Mouse (Mus musculus) ES-E14 (cell line): Measurements from ENCODE around the gene Crybg2. TPM values are rescaled to one million over a fixed set of nuclear protein-coding genes. Genes with fewer than 3 reads are reported as not detected.
A peak's percentile ranks its signal among the peaks of the same experiment; 100 is the strongest.

Experiments used
- DNase-seq: peaks from one replicate; pipeline ENCODE4 v3.0.0-alpha.2; 2013; ENCODE audit warnings: low read depth, low spot score
- H3K27ac ChIP-seq: 2 replicates; pipeline ENCODE4 v1.5.1; 2012; ENCODE audit warnings: low read depth, mild to moderate bottlenecking, low read length, moderate library complexity, mixed read lengths; ENCODE audit not compliant: poor library complexity, insufficient read depth, severe bottlenecking
- H3K36me3 ChIP-seq: 2 replicates; pipeline ENCODE4 v1.6.1; 2012; ENCODE audit warnings: mild to moderate bottlenecking, low read length, moderate library complexity, mixed read lengths; ENCODE audit not compliant: control insufficient read depth, poor library complexity, insufficient read depth, severe bottlenecking
- H3K4me1 ChIP-seq, 2 experiments: fragments of 150-350 bp in 1 of 2; sonication (generic) in 1 of 2; 2 replicates each; pipeline ENCODE4 v1.6.1; 2012; ENCODE audit warnings: low read length in 2 of 2, mild to moderate bottlenecking in 1 of 2, mixed read lengths in 1 of 2; ENCODE audit not compliant: control insufficient read depth in 2 of 2, insufficient read depth in 2 of 2, poor library complexity in 1 of 2
- H3K4me3 ChIP-seq, 2 experiments: fragments of 150-350 bp in 1 of 2; sonication (generic) in 1 of 2; 2 replicates each; pipeline ENCODE4 v1.5.1; 2012; ENCODE audit warnings: low read length in 2 of 2, low read depth in 1 of 2, mild to moderate bottlenecking in 1 of 2, mixed read lengths in 1 of 2; ENCODE audit not compliant: insufficient read depth in 1 of 2, poor library complexity in 1 of 2, severe bottlenecking in 1 of 2
- H3K9ac ChIP-seq: 2 replicates; pipeline ENCODE4 v1.6.1; 2012; ENCODE audit warnings: low read depth, mild to moderate bottlenecking, low read length, mixed read lengths; ENCODE audit not compliant: poor library complexity, insufficient read depth, severe bottlenecking
- H3K9me3 ChIP-seq: fragments of 150-350 bp; sonication (generic); 2 replicates; pipeline ENCODE4 v1.6.1; 2012; ENCODE audit warnings: low read depth, mild to moderate bottlenecking, low read length; ENCODE audit not compliant: control insufficient read depth, insufficient read depth
- CHD2 ChIP-seq: IDR thresholded peaks from 2 replicates; pipeline ENCODE4 v1.6.1; 2014; ENCODE audit warnings: mild to moderate bottlenecking, low read depth, low read length, inconsistent platforms
- HCFC1 ChIP-seq: IDR thresholded peaks from 2 replicates; pipeline ENCODE4 v1.6.1; 2012; ENCODE audit warnings: low read length, inconsistent platforms, borderline replicate concordance; ENCODE audit not compliant: insufficient read depth
- MAFK ChIP-seq: IDR thresholded peaks from 2 replicates; pipeline ENCODE4 v1.6.1; 2014; ENCODE audit warnings: mild to moderate bottlenecking, low read depth, low read length, inconsistent platforms; ENCODE audit not compliant: insufficient read depth
- ZC3H11A ChIP-seq: IDR thresholded peaks from 2 replicates; pipeline ENCODE4 v1.6.1; 2012; ENCODE audit warnings: low read depth, mild to moderate bottlenecking, inconsistent platforms, low read length, borderline replicate concordance
- ZNF384 ChIP-seq: IDR thresholded peaks from 2 replicates; pipeline ENCODE4 v1.6.1; 2012; ENCODE audit warnings: low read depth, low read length, inconsistent platforms
- in situ Hi-C, 2 experiments: fragments of 600-800 bp; cut with MboI; formaldehyde crosslinking; loops; one replicate each; pipeline ENCODE4 v1.15.1; 2025; ENCODE audit warnings: low sequenced_read_pairs in 2 of 2, inconsistent platforms in 1 of 2; ENCODE audit not compliant: unreplicated experiment in 2 of 2
- total RNA-seq: library from RNA; depleted of rRNA; stranded (reverse); fragments of 300-350 nt; gene quantifications from 2 replicates; pipeline ENCODE4 v1.2.3, GENCODE M21; 2012

Gene Crybg2
- total RNA-seq, 1 experiment: 12.6 TPM

DNA sequence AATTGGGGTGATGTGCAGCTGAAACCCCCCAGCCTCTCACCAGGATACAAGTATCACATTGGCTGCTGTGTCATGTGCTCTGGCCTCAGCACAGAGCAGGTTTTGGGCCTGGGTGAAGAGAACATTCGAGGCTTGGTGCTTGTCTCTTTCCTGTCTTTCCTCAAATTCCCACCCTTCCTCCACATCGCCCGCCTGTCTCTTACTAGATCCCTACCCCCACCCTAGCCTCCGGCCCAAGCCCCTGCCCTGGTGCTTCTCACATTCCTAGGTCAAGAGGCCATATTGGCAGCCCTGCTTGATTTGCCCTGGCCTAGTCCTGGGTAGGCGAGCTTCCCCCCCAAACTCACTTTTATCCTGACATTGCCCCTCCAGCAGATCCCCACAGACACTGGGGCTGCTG is 58.4 kb downstream of the Crybg2 start:
- in situ Hi-C loops: no loop called here
- TF ChIP-seq MAFK: no peak
- no peak for TF ChIP-seq HCFC1
- no peak for TF ChIP-seq CHD2
- Histone ChIP-seq H3K9ac (peak overlapping the region; percentile 92), H3K4me1 (peaks cover 22 to 57% of the 10 kb centered on the region in 2 experiments), H3K9me3 (no peaks in the 10 kb centered on the region), H3K36me3 (no peaks in the 10 kb centered on the region), H3K27ac (peak overlapping the region; percentile 95), H3K4me3 (peak overlapping the region; percentile 35 to 63)
- no peak for DNase-seq

DNA sequence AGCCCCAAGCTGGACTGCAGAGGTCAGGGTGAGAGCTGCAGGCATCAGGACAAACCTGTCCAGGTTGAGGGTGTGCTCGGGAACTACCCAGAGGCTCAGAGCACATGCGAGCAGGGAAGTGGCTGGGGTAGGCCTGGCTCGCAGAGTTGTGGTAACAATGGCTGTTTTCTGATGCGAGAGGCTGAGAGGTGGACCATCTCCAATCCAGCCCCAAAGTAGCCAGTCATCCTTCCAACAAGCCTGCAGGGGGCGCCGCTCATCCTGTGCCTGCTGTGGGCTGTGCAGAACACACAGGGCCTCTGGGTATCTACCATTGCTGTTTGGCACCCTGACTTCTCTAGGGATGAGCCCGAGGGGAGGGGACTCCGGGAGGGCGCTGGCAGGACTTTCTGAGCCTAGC is 59.0 kb downstream of the Crybg2 start:
- in situ Hi-C loops: no loop called here
- Histone ChIP-seq H3K4me3 (peak overlapping the region; percentile 17 to 63; a peak in 3 of 4 replicates), H3K9me3 (no peaks in the 10 kb centered on the region), H3K36me3 (no peaks in the 10 kb centered on the region), H3K9ac (peak overlapping the region; percentile 92), H3K4me1 (peaks cover 21 to 53% of the 10 kb centered on the region in 2 experiments), H3K27ac (peak overlapping the region; percentile 95)
- TF ChIP-seq CHD2 (no peak), HCFC1 (no peak), MAFK (no peak), ZNF384 (no peak), ZC3H11A (no peak)
- peak; percentile 85 for DNase-seq

DNA sequence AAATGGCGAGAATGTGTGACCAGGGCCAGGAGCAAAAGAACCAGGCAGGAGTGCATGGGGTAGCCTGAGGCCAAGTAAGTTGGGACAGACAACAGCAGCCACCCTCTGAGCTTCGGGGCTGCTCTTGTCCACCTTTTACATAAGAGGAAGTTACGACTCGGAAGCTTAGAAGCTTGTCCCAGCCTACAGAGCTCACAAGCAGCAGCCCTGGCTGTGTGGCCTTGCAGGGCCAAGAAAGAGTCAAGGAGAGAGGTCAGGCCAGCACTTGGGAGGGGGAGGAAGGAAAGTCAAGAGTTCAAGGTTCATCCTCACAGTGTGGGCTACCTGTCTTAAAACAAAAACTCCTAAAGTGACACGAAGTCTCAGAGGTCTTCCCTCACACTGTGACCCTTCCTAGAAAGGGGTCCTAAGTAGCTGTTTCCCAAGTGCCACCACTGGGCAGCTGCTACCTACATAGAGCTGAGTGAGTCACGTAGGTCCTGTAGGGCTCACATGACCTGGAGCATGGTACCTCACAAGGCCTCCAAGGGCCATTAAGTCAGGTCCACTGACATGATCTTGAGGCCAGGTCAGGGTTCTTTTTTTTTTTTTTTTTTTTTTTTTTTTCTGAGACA is 59.7 kb downstream of the Crybg2 start:
- no peak for DNase-seq
- peaks cover 21 to 50% of the 10 kb centered on the region in 2 experiments for H3K4me1 ChIP-seq
- peak overlapping the region in 1 of 2 experiments; percentile 5; a peak in 1 of 4 replicates for H3K4me3 ChIP-seq
- H3K9ac ChIP-seq: peak overlapping the region; percentile 23; the same call in 1 of the 2 replicates
- in situ Hi-C loops: no loop called here
- H3K36me3 ChIP-seq: no peaks in the 10 kb centered on the region
- TF ChIP-seq HCFC1: no peak
- TF ChIP-seq ZC3H11A: no peak
- no peak for TF ChIP-seq CHD2
- no peak for TF ChIP-seq ZNF384
- TF ChIP-seq MAFK: no peak
- H3K27ac ChIP-seq: peak overlapping the region; percentile 7; the same call in 1 of the 2 replicates
- no peaks in the 10 kb centered on the region for H3K9me3 ChIP-seq

DNA sequence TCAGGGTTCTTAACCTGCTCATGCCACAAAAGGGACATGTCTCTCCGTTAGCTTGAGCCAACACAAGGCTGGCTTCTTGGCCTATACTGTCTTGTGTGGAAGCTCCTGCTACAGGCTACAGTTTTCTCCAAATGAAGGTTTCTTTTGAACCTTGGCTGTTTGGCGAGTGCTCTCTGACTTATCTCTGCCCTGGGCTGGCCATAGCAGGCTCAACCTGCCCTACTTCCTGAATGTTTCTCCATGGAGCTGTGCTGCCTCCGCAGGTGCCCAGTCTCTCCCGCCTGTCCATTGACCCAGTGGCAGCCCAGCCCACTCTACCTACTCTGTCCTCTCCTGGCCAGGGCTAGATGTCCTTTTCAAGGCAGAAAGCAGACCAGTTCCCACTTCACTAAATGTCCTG is 60.3 kb downstream of the Crybg2 start:
- DNase-seq: no peak

DNA sequence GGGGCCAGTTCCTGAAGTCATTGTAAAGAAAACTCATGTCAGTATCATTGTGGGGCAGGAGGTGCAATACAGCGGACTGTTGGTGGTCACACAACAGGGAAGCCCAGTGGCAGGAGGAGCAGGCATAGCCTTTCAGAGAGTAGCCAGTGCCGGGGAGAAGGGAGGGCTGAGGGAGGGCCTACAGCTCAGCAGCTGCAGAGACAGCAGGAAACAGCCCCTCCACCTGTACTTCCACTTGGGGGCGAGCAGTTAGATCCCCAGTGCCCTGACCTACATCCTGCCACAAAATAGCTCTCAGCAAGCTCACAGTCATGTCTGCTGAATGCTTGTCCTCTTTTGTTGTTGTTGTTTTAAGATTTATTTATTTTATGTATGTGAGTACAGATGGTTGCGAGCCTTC is 61.0 kb downstream of the Crybg2 start:
- no peak for DNase-seq
- H3K4me3 ChIP-seq: no peak overlapping the region
- H3K36me3 ChIP-seq: no peaks in the 10 kb centered on the region
- no peaks in the 10 kb centered on the region for H3K9me3 ChIP-seq
- H3K9ac ChIP-seq: peak overlapping the region; percentile 3; the same call in 1 of the 2 replicates
- in situ Hi-C loops: no loop called here
- H3K27ac ChIP-seq: no peak overlapping the region
- TF ChIP-seq ZC3H11A (no peak), ZNF384 (no peak), HCFC1 (no peak), CHD2 (no peak), MAFK (no peak)
- H3K4me1 ChIP-seq: peaks cover 21 to 49% of the 10 kb centered on the region in 2 experiments

More for the DNA sequence above, 60.3 kb downstream of the Crybg2 start:
- peak overlapping the region; percentile 3; the same call in 1 of the 2 replicates for H3K9ac ChIP-seq
- H3K27ac ChIP-seq: no peak overlapping the region
- peaks cover 21 to 46% of the 10 kb centered on the region in 2 experiments for H3K4me1 ChIP-seq
- TF ChIP-seq ZC3H11A (no peak), ZNF384 (no peak), CHD2 (no peak)
- in situ Hi-C loops: no loop called here
- H3K36me3 ChIP-seq: no peaks in the 10 kb centered on the region
- H3K4me3 ChIP-seq: no peak overlapping the region
- H3K9me3 ChIP-seq: no peaks in the 10 kb centered on the region
